Mouse (Mus musculus): ENCODE measurements at regions not wholly inside any gene's neighbourhood (a gene's known extent, or its start where the extent isn't known, plus 50 kb on each side); places are given as distances from the start of the nearest gene placed in this dataset.
"Not testable (repeated sequence)": the region's sequence is repeated elsewhere in the genome, so short reads cannot be mapped to it uniquely, and the experiment has no call there.

- DNase-seq (ENCODE audit: low spot score in 2 of 2): no peak
Measured at GRCm38 (mm10) chr17:13584394-13584793, 175.9 kb upstream of the Afdn start.

DNA sequence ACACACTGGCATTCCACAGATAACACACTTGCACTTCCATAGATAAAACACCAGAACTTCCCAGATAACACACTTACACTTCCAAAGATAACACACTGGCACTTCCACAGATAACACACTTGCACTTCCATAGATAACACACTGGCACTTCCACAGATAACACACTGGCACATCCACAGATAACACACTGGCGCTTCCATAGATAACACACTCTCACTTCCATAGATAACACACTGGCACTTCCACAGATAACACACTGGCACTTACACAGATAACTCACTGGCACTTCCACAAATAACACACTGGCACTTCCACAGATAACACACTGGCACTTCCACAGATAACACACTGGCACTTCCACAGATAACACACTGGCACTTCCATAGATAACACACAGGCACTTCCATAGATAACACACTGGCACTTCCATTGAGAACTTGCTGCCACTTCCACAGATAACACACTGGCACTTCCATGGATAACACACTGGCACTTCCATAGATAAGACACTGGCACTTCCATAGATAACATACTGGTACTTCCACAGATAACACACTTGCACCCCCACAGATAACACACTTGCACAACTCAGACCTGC, 170.0 kb upstream of the Afdn start:
- not testable (repeated sequence) for DNase-seq (ENCODE audit: low spot score in 2 of 2)

Measured in thymus, postnatal 10 days (tissue).